Mouse (Mus musculus) brain, embryonic 14.5 days (tissue): ENCODE measurements at regions not wholly inside any gene's neighbourhood (a gene's known extent, or its start where the extent isn't known, plus 50 kb on each side); places are given as distances from the start of the nearest gene placed in this dataset.

Experiments
- CTCF ChIP-seq: fragments of 200-500 bp; IDR thresholded peaks from 2 replicates; pipeline ENCODE4 v1.5.1; 2012; ENCODE audit warnings: inconsistent platforms, mild to moderate bottlenecking, moderate library complexity, borderline replicate concordance; ENCODE audit not compliant: insufficient read depth, insufficient read length; ENCODE audit errors: extremely low read depth
- POLR2A ChIP-seq: fragments of 200-500 bp; IDR thresholded peaks from 2 replicates; pipeline ENCODE4 v1.6.1; 2012; ENCODE audit warnings: mild to moderate bottlenecking, inconsistent platforms, borderline replicate concordance; ENCODE audit not compliant: poor library complexity, insufficient read depth, insufficient read length, severe bottlenecking; ENCODE audit errors: extremely low read depth

GRCm38 (mm10) chr6:7215880-7216279 is 260.1 kb downstream of the Sdhaf3 start:
- TF ChIP-seq CTCF (no peak), POLR2A (no peak)
